Mouse (Mus musculus) right cerebral cortex, adult 2 months (tissue): ENCODE data around the gene H2-D1.

Experiments
- DNase-seq, 2 experiments: peaks; one replicate each; pipeline ENCODE4 v3.0.0; 2021 to 2022; ENCODE audit warnings: low spot score in 2 of 2

Gene H2-D1

GRCm38 (mm10) chr17:35240384-35241304, 21.9 kb upstream of the H2-D1 start:
- no peak for DNase-seq

DNA sequence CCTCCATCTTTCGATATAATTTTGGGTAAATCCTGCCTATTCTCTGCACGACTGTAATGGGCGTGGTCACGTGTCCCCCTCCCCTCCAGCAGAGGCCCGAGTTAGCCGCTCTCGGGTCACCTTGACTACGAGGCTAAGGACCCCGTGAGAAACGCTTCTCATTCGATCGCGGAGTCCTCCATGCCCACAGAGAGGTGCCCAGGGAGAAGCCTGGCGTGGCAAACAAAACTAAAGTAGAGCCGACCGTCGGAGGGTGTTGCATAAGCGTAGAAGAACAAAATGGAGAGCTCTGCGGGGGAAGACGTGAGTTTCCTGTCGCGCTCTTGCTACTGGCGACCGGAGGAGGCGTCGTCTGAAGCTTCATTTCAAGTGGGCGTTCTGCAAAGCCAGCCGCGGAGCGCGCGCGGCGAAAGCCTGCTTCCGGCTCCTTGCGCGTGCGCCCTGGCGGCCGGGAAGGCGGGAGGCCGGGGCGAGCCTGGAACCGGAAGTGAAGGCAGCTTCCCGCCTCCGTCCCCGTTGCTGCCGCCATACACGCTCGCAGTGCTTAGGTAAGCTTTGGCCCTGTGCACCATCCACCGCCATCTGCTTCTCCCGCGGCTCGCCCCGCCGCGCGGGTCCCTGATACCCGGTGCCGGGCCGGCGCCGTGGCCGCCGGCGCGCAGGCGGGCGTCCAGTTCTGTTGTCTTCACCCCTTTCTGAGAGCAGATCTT, 21.1 kb upstream of the H2-D1 start, which contains the start of gene Ddx39b:
TSS of gene Ddx39b (plus strand) at position 442 of the 710 bp plus-strand sequence.
- DNase-seq: peak; percentile 95 to 96

DNA sequence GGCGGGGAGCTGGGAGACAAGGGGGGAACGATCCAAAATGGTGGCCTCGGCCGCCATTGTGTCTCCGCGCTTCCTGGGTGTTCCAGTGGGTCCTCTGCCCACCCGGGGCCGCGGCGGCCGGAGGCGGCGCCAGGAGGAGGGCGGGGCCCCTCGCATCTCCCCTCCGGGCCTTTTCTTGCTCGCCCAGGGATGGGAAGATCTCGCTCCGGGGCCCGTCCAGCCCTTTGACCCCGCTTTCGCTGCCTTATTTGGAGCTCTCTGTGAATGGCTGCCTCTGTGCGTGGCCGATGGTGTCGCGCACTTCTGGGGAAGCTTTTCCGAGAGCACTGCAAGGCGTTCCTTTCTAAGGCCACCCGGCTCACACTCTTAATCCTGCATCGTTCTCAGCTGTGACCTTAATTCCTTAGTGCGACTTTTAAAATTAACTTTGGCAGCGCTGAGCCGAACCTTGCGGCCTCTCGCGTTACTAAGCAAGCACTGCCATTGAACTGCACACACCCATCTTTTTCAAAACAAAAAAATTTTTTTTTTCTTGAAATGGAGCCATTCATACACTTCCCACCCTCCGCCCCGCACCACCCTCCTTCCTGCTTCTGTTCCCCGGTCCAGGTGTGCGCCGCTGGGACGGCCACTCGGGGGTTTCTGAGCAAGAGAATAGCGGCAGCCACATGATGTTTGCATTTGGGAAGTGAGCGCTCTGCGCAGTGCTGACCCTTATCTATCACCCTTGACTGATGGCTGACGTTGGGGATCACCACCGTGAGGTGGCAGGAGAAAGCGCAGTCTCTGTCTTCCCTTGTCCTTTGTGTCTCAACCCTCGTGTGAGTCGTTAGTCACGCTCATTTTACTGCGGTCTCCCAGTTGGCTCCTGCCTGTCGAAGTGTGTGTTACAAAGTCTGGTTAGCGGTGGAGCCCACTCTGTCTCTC, 20.3 kb upstream of the H2-D1 start:
- peak; percentile 53 to 69 for DNase-seq

DNA sequence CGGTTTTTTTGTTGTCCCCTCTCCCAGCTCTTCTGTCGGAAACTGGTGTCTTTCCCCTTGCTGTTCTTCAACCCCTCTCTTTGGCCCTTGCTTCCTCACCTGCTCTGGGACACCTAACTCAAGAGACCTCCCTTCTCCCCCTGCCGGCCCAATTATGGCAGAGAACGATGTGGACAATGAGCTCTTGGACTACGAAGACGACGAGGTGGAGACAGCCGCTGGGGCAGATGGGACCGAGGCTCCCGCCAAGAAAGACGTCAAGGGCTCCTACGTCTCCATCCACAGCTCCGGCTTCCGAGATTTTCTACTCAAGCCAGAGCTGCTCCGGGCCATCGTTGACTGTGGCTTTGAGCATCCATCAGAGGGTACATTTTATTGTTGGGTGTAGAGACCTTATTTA, 19.4 kb upstream of the H2-D1 start:
- peak in 1 of 2 experiments; percentile 59 for DNase-seq

- no peak for DNase-seq
Measured at GRCm38 (mm10) chr17:35244999-35245398, 17.5 kb upstream of the H2-D1 start.

GRCm38 (mm10) chr17:35245731-35246623, 16.6 kb upstream of the H2-D1 start:
- DNase-seq: no peak

DNA sequence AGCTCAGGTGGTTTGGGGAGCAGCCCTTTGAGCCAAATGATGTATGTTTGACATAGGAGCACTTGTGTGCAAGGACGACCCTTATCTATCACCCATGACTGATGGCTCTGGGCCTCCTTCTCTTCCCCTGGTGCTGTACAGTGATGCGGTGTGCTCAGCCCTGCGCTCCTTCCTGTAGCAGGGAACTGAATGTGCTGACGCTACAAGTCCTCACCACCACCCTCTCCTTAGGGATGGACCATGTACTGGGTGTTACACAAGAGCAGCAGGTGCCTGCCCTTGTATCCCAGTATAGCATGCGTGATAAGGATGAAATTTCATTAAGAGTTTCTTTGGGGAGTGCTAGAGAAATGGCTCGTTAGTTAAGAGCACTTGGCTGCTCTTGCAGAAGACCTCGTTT, 15.4 kb upstream of the H2-D1 start:
- no peak for DNase-seq

DNA sequence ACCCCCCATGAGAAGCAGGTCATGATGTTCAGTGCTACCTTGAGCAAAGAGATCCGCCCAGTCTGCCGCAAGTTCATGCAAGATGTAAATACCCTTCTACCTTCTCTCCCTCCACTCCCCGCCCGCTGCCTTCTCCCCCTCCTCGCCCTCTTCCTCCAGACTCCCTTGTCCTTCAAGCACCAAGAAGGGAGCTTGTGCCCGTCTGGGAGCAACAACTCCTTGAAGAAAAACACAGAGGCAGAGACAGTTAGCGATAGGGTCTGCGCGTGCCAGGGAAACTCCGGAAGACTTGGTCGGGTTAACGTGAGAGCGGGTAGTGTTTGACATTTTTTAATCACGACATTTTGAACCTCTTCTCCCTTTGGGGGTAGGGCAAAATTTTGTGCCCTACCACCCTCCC, 13.5 kb upstream of the H2-D1 start:
- no peak for DNase-seq

GRCm38 (mm10) chr17:35249451-35250197, 12.9 kb upstream of the H2-D1 start:
- no peak for DNase-seq

GRCm38 (mm10) chr17:35250348-35251120, 12.0 kb upstream of the H2-D1 start:
- DNase-seq: no peak

DNA sequence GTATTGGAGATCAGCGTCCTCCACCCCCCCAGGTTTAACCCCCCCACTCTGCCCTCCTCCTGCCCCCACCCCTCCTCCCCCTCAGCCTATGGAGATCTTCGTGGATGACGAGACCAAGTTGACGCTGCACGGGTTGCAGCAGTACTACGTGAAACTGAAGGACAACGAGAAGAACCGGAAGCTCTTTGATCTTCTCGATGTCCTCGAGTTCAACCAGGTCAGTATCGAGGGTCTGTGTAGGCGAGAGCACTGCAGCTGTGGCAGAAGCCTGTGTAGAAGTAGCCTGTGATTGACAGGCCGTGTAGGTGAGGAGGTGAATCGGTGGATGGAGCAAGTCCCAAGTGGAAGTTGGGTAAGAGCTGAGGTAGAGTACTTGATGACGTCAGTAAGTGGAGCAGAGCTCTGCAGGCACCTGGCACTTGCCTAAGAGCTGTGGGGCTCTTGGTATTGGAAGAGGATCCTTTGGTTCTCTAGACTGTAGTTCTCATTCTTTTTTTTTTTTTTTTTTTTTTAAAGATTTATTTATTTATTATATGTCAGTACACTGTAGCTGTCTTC, 11.3 kb upstream of the H2-D1 start:
- DNase-seq: no peak

DNA sequence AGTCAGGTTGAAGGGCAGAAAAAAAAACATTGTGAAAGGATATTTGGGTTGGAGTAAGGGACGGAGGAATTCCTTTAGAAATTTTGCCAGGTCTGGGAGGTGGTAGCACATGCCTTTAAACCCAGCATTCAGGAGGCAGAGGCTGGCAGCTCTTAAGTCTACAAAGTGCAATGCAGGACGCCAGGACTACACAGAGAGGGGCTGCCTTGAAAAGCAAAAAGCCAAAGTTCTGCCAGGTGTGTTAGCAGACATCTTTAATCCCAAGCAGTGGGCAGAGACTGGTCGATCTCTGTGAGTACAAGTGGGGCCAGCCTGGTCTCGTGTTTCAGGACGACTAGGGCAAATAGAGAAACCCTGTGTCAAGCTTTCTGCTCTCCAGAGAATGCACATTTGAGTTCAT, 10.5 kb upstream of the H2-D1 start:
- no peak for DNase-seq

DNA sequence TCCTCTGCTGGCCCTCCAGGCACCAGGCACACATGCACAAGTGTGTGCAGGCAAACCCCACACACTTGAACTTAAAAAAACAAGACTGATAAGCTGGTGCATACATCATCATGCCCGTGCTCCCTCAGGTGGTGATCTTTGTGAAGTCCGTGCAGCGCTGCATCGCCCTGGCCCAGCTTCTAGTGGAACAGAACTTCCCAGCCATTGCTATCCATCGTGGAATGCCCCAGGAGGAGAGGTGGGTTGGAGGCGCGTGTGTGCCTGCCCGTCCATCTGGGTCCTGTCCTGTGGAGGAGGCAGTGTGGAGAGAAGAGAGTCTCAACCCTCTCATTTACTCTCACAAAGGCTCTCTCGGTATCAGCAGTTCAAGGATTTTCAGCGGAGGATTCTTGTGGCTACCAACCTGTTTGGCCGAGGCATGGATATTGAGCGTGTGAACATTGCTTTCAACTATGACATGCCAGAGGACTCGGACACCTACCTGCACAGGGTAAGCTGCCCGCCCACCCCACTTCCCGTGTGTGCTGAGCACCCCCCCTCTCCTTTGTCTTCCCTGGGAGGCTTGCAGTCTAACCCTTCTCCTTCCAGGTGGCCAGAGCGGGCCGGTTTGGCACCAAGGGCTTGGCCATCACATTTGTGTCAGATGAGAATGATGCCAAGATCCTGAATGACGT, 9.8 kb upstream of the H2-D1 start:
- DNase-seq: no peak

DNA sequence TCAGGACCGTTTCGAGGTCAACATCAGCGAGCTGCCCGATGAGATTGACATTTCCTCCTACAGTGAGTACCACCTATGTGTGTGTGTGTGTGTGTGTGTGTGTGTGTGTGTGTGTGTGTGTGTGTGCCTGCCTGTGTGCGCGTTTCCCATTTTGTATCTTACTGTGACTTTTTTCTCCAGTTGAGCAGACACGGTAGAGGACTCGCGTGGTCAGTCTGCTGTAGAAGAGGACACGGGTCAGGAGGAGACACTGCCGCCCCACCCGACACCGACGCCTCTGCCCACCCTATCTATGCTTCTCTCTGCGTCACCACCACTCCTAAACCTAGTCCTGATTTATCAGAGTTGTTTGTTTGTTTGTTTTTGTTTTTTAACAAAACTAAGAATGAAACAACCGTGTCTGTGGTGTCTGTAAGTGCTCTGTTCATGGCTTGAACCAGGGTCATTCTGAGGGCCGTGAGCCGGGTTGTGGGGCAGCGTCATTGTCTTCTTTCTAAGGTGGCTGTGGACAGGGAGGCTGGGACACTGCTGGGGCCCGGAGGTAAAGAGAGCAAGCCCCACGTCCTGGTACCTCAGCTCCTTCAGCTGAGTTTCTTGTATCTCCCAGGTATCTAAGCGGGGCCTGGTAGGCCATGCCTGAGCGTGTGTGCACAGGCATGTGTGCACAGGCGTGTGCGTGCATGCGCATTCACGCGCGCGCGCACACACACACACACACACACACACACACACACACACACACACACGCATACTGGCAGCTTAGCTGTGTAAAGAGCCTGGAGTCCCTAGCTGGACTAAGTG, 9.0 kb upstream of the H2-D1 start:
- no peak for DNase-seq

DNA sequence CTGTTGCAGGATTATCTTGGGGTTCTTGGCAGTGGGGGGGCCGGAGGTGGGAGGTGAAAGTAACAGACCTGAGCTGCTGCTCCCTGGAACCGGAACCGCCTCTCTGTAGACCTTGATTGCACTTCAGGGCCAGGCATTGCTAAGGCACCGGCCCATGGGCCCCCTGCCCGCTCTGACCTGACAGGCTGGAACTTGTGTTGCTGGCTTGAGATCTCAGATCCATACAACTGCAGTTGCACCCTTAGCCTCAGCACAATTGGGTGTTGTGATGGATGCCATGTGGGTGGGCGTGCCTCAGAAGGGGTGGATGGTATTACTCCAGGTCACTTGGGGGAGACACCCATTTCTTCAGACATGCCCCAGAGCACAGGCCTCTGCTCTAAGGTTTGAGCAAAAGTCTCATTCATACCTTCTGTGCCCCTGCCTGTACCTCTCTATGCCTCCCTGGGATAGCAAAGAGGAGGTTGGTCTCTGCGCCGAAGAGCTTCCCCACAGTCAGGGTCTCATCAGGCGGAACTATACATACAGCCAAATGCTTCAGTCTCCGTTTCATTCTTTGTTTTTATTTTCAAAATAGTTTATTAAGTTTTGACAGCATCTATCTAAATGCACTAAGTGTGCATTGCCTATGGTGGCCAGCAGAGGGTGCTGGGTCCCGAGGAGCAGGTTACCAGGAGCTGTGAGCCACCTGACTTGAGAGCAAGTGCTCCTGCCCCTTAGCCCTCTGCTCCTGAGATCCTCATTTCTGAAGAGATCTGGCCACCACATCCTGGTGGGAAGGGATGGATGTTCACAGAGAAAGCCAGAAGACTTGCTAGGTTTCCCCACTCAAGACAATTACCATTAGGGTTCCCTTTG, 8.1 kb upstream of the H2-D1 start:
- DNase-seq: peak in 1 of 2 experiments; percentile 64

DNA sequence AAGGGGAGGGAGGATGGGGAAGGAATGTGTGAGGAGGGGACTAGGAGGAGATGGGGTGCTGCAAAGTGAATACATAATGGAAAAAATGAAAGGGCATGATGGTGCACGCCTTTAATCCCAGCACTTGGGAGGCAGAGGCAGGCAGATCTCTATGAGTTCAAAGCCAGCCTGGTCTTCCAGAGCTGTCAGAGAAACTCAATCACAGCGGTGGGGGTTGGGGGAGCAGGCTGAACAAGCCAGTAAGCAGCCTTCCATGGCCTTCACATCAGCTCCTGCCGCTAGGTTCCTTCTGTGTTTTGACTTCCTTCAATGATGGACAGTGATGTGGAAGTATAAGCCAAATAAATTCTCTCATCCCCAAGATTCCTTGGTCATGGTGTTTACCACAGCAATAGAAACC, 7.2 kb upstream of the H2-D1 start:
- no peak for DNase-seq

- DNase-seq: no peak
Measured at GRCm38 (mm10) chr17:35255704-35256103, 6.8 kb upstream of the H2-D1 start.
